Mouse (Mus musculus) MEL (cell line): Measurements from ENCODE around the gene Ngly1. TPM values are rescaled to one million over a fixed set of nuclear protein-coding genes. Genes with fewer than 3 reads are reported as not detected.

Source experiments
- DNase-seq: peaks from one replicate; pipeline ENCODE4 v3.0.0; 2011; ENCODE audit warnings: low read depth, low spot score
- H3K27ac ChIP-seq: 2 replicates; pipeline ENCODE4 v1.5.1; 2012; ENCODE audit warnings: low read depth, mild to moderate bottlenecking, control low read depth, low read length, moderate library complexity; ENCODE audit not compliant: control insufficient read depth
- H3K27me3 ChIP-seq, 2 experiments: fragments of 150-350 bp in 1 of 2; sonication (generic) in 1 of 2; 2 replicates each; pipeline ENCODE4 v1.6.1; 2012; ENCODE audit warnings: low read length in 2 of 2, mild to moderate bottlenecking in 2 of 2, improper control_type of control experiment in 1 of 2, moderate library complexity in 1 of 2; ENCODE audit not compliant: insufficient read depth in 2 of 2, control insufficient read depth in 1 of 2
- H3K36me3 ChIP-seq, 2 experiments: 2 replicates each; pipeline ENCODE4 v1.6.1; 2012 to 2014; ENCODE audit warnings: low read length in 2 of 2, improper control_type of control experiment in 1 of 2, inconsistent platforms in 1 of 2, mild to moderate bottlenecking in 1 of 2; ENCODE audit not compliant: insufficient read depth in 2 of 2, control insufficient read depth in 1 of 2
- H3K4me1 ChIP-seq, 2 experiments: fragments of 150-350 bp in 1 of 2; sonication (generic) in 1 of 2; 2 replicates each; pipeline ENCODE4 v1.6.1; 2012; ENCODE audit warnings: low read length in 2 of 2, improper control_type of control experiment in 1 of 2, mild to moderate bottlenecking in 1 of 2; ENCODE audit not compliant: insufficient read depth in 2 of 2, control insufficient read depth in 1 of 2
- H3K4me3 ChIP-seq, 2 experiments: fragments of 150-350 bp in 1 of 2; sonication (generic) in 1 of 2; 2 replicates each; pipeline ENCODE4 v1.5.1; 2012; ENCODE audit warnings: low read depth in 2 of 2, low read length in 2 of 2, mild to moderate bottlenecking in 2 of 2, moderate library complexity in 2 of 2, control low read depth in 1 of 2, improper control_type of control experiment in 1 of 2; ENCODE audit not compliant: control insufficient read depth in 1 of 2, insufficient read depth in 1 of 2
- H3K79me2 ChIP-seq: 2 replicates; pipeline ENCODE4 v1.6.1; 2012; ENCODE audit warnings: mild to moderate bottlenecking, low read length, moderate library complexity; ENCODE audit not compliant: control insufficient read depth, poor library complexity, insufficient read depth
- H3K9ac ChIP-seq: 2 replicates; pipeline ENCODE4 v1.6.1; 2012; ENCODE audit warnings: low read depth, mild to moderate bottlenecking, control low read depth, low read length, moderate library complexity; ENCODE audit not compliant: control insufficient read depth, poor library complexity, severe bottlenecking
- H3K9me3 ChIP-seq: fragments of 150-350 bp; sonication (generic); replicated peaks from 2 replicates; pipeline ENCODE4 v1.6.1; 2012; ENCODE audit warnings: mild to moderate bottlenecking, low read length, improper control_type of control experiment, moderate library complexity; ENCODE audit not compliant: insufficient read depth
- CHD1 ChIP-seq: IDR thresholded peaks from 2 replicates; pipeline ENCODE4 v1.6.1; 2012; ENCODE audit warnings: low read depth, mild to moderate bottlenecking, inconsistent platforms, low read length, improper control_type of control experiment
- CTCF ChIP-seq, 3 experiments: IDR thresholded peaks in 2 of 3; conservative IDR thresholded peaks in 1 of 3; 2 replicates each; pipeline ENCODE4 v1.5.1; 2011 to 2012; ENCODE audit warnings: low read length in 3 of 3, low read depth in 2 of 3, mild to moderate bottlenecking in 2 of 3, improper control_type of control experiment in 1 of 3, inconsistent platforms in 1 of 3, mixed read lengths in 1 of 3, moderate library complexity in 1 of 3; ENCODE audit not compliant: control insufficient read depth in 1 of 3, insufficient read depth in 1 of 3, poor library complexity in 1 of 3, severe bottlenecking in 1 of 3
- E2F4 ChIP-seq: IDR thresholded peaks from 2 replicates; pipeline ENCODE4 v1.6.1; 2011; ENCODE audit warnings: low read depth, low read length, improper control_type of control experiment, borderline replicate concordance
- ELF1 ChIP-seq: IDR thresholded peaks from 2 replicates; pipeline ENCODE4 v1.6.1; 2014; ENCODE audit warnings: low read depth, mild to moderate bottlenecking, inconsistent platforms, low read length, improper control_type of control experiment, moderate library complexity
- EP300 ChIP-seq, 2 experiments: IDR thresholded peaks; 2 replicates each; pipeline ENCODE4 v1.6.1; 2011; ENCODE audit warnings: improper control_type of control experiment in 2 of 2, low read length in 2 of 2, low read depth in 1 of 2, mild to moderate bottlenecking in 1 of 2
- ETS1 ChIP-seq: IDR thresholded peaks from 2 replicates; pipeline ENCODE4 v1.6.1; 2012; ENCODE audit warnings: low read depth, mild to moderate bottlenecking, inconsistent platforms, low read length, improper control_type of control experiment, moderate library complexity
- GABPA ChIP-seq: IDR thresholded peaks from 2 replicates; pipeline ENCODE4 v1.6.1; 2012; ENCODE audit warnings: low read depth, mild to moderate bottlenecking, inconsistent platforms, low read length, improper control_type of control experiment, moderate library complexity
- HCFC1 ChIP-seq: IDR thresholded peaks from 2 replicates; pipeline ENCODE4 v1.6.1; 2012; ENCODE audit warnings: low read depth, mild to moderate bottlenecking, inconsistent platforms, low read length, improper control_type of control experiment, moderate library complexity
- JUND ChIP-seq: IDR thresholded peaks from 2 replicates; pipeline ENCODE4 v1.6.1; 2011; ENCODE audit warnings: low read depth, mild to moderate bottlenecking, improper control_type of control experiment, low read length
- MAFK ChIP-seq: IDR thresholded peaks from 2 replicates; pipeline ENCODE4 v1.6.1; 2011; ENCODE audit warnings: low read depth, mild to moderate bottlenecking, low read length, improper control_type of control experiment, borderline replicate concordance
- MAX ChIP-seq: IDR thresholded peaks from 2 replicates; pipeline ENCODE4 v1.6.1; 2011; ENCODE audit warnings: low read length, improper control_type of control experiment
- MEF2A ChIP-seq: IDR thresholded peaks from 2 replicates; pipeline ENCODE4 v1.6.1; 2014; ENCODE audit warnings: low read depth, mild to moderate bottlenecking, inconsistent platforms, low read length, improper control_type of control experiment; ENCODE audit not compliant: poor library complexity, insufficient replicate concordance, severe bottlenecking; ENCODE audit errors: extremely low read depth
- MXI1 ChIP-seq: IDR thresholded peaks from 2 replicates; pipeline ENCODE4 v1.6.1; 2011; ENCODE audit warnings: mild to moderate bottlenecking, low read depth, low read length, improper control_type of control experiment
- NRF1 ChIP-seq: IDR thresholded peaks from 2 replicates; pipeline ENCODE4 v1.6.1; 2014; ENCODE audit warnings: low read depth, mild to moderate bottlenecking, inconsistent platforms, low read length, improper control_type of control experiment, moderate library complexity; ENCODE audit not compliant: poor library complexity, insufficient read depth, severe bottlenecking
- POLR2AphosphoS5 ChIP-seq: IDR thresholded peaks from 2 replicates; pipeline ENCODE4 v1.6.1; 2012; ENCODE audit warnings: low read depth, borderline replicate concordance, mild to moderate bottlenecking, inconsistent platforms, low read length, moderate library complexity, mixed read lengths
- RCOR1 ChIP-seq: IDR thresholded peaks from 2 replicates; pipeline ENCODE4 v1.6.1; 2012; ENCODE audit warnings: low read depth, mild to moderate bottlenecking, inconsistent platforms, low read length, improper control_type of control experiment
- SIN3A ChIP-seq: IDR thresholded peaks from 2 replicates; pipeline ENCODE4 v1.6.1; 2012; ENCODE audit warnings: low read length, improper control_type of control experiment, inconsistent platforms
- SMC3 ChIP-seq: IDR thresholded peaks from 2 replicates; pipeline ENCODE4 v1.6.1; 2011; ENCODE audit warnings: low read depth, low read length, improper control_type of control experiment
- TAL1 ChIP-seq: IDR thresholded peaks from 2 replicates; pipeline ENCODE4 v1.6.1; 2012; ENCODE audit warnings: mild to moderate bottlenecking, inconsistent platforms, low read length, moderate library complexity, mixed read lengths
- TBP ChIP-seq: IDR thresholded peaks from 2 replicates; pipeline ENCODE4 v1.8.0; 2011; ENCODE audit warnings: low read depth, low read length, improper control_type of control experiment
- UBTF ChIP-seq: IDR thresholded peaks from 2 replicates; pipeline ENCODE4 v1.6.1; 2012; ENCODE audit warnings: low read depth, mild to moderate bottlenecking, inconsistent platforms, low read length, improper control_type of control experiment, moderate library complexity, borderline replicate concordance; ENCODE audit not compliant: insufficient read depth
- USF1 ChIP-seq: IDR thresholded peaks from 2 replicates; pipeline ENCODE4 v1.6.1; 2014; ENCODE audit warnings: low read depth, mild to moderate bottlenecking, inconsistent platforms, low read length, improper control_type of control experiment, moderate library complexity
- ZC3H11A ChIP-seq: IDR thresholded peaks from 2 replicates; pipeline ENCODE4 v1.6.1; 2012; ENCODE audit warnings: low read depth, mild to moderate bottlenecking, inconsistent platforms, low read length, improper control_type of control experiment
- ZKSCAN1 ChIP-seq: IDR thresholded peaks from 2 replicates; pipeline ENCODE4 v1.6.1; 2012; ENCODE audit warnings: low read depth, mild to moderate bottlenecking, inconsistent platforms, low read length, improper control_type of control experiment, moderate library complexity
- ZMIZ1 ChIP-seq: IDR thresholded peaks from 2 replicates; pipeline ENCODE4 v1.6.1; 2012; ENCODE audit warnings: low read depth, mild to moderate bottlenecking, inconsistent platforms, low read length, improper control_type of control experiment, moderate library complexity
- polyA plus RNA-seq, 2 experiments: library from polyadenylated mRNA; stranded (reverse) in 1 of 2; unstranded in 1 of 2; fragments of >175 nt in 1 of 2; fragments of >200 nt in 1 of 2; gene quantifications; 2 replicates each; pipeline versions ENCODE4 v1.2.1 to v1.2.4; 2012; ENCODE audit warnings: low replicate concordance in 2 of 2, low read depth in 1 of 2; ENCODE audit not compliant: insufficient read length in 2 of 2, insufficient read depth in 1 of 2, missing spikeins in 1 of 2
- total RNA-seq: library from RNA; depleted of rRNA; stranded (reverse); fragments of 300-350 nt; gene quantifications from 2 replicates; pipeline ENCODE4 v1.2.3, GENCODE M21; 2012

Gene Ngly1
- total and polyA plus RNA-seq, 3 experiments: 26.7 to 28.7 TPM; not detected in 1

DNA sequence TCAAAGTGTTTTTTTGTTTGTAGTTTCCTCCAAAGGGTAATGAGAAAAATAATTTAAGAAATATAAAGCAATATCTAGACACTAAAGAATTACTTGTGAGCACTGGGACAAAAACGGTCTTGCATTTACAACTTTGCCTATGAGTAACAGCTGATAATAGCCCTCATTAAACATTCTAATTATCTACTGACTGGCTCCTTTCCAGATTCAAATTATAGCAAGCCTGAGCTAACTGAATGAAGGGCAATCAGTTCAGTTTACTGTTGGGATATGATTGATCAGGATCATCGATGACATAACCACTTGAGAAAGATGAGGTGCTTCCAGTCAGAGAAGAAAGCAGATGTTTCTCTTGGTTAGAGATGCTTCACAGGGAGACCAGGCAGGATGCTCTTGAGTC, 19.7 kb upstream of the Ngly1 start:
- DNase-seq: no peak
- Histone ChIP-seq H3K9ac (no peak overlapping the region), H3K27ac (no peak overlapping the region), H3K27me3 (no peaks in the 10 kb centered on the region; a peak in 1 of 4 replicates), H3K79me2 (no peaks in the 10 kb centered on the region), H3K36me3 (no peaks in the 10 kb centered on the region), H3K9me3 (no peaks in the 10 kb centered on the region), H3K4me3 (no peak overlapping the region), H3K4me1 (no peaks in the 10 kb centered on the region)
- TF ChIP-seq JUND (no peak), MAFK (no peak), CTCF (IDR thresholded peaks at IDR 0.05 in 2 of 3, conservative IDR thresholded peaks at IDR 0.05 in 1 of 3; ENCODE audit: control insufficient read depth in 1 of 3, insufficient read depth in 1 of 3, low read depth in 2 of 3, low read length in 3 of 3, poor library complexity in 1 of 3, severe bottlenecking in 1 of 3) (no peak), TAL1 (no peak), NRF1 (no peak), GABPA (no peak), USF1 (no peak), MXI1 (no peak), ZC3H11A (no peak), RCOR1 (no peak), SMC3 (no peak), E2F4 (no peak), ZKSCAN1 (no peak), CHD1 (no peak), MAX (no peak), HCFC1 (no peak), ELF1 (no peak), EP300 (IDR thresholded peaks at IDR 0.05; ENCODE audit: low read depth in 1 of 2, low read length in 2 of 2) (no peak)

DNA sequence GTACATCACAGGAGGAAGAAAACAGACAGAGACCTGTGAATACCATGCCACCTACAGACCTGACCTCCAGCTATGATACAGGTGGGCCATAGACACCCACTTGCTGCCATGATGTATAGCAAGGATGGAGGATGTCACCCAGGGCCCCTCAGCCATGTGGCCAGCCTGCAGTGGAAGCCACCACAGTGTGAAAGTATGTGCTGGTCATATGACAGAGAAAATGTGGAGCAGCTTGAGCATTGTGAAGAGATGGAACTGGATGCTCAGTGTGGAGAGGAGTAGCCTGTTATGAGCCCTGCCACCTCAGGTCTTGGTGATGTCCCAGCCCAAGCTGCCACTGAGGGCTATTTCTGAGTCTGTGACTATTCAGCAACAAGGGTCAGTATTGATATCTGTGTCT, 18.5 kb upstream of the Ngly1 start:
- Histone ChIP-seq H3K27ac (no peak overlapping the region), H3K9ac (no peak overlapping the region), H3K27me3 (no peaks in the 10 kb centered on the region; a peak in 1 of 4 replicates), H3K4me3 (no peak overlapping the region), H3K36me3 (no peaks in the 10 kb centered on the region), H3K9me3 (no peaks in the 10 kb centered on the region), H3K4me1 (no peaks in the 10 kb centered on the region), H3K79me2 (no peaks in the 10 kb centered on the region)
- no peak for DNase-seq
- TF ChIP-seq CHD1: no peak
- TF ChIP-seq MEF2A: no peak
- no peak for TF ChIP-seq NRF1
- TF ChIP-seq JUND: no peak
- no peak for TF ChIP-seq ZKSCAN1
- no peak for TF ChIP-seq TBP
- TF ChIP-seq ZMIZ1: no peak
- TF ChIP-seq POLR2AphosphoS5: no peak
- TF ChIP-seq UBTF: no peak
- no peak for TF ChIP-seq SIN3A
- TF ChIP-seq ETS1: no peak
